Mouse (Mus musculus) liver, postnatal 0 days (tissue): ENCODE measurements at regions not wholly inside any gene's neighbourhood (a gene's known extent, or its start where the extent isn't known, plus 50 kb on each side); places are given as distances from the start of the nearest gene placed in this dataset.
A peak's percentile ranks its signal among the peaks of the same experiment; 100 is the strongest.

Experiments used
- ATAC-seq: fragments of 200-750 bp; cut with Nextera tagmentation; 2 replicates; pipeline ENCODE4 v1.8.0; 2017; ENCODE audit warnings: mild to moderate bottlenecking, moderate library complexity
- DNase-seq: peaks from one replicate; pipeline ENCODE4 v3.0.0-alpha.2; 2016
- H3K27ac ChIP-seq: fragments of 300-500 bp; sonication (generic); 2 replicates; pipeline ENCODE4 v1.5.1; 2014; ENCODE audit warnings: antibody characterized with exemption, moderate library complexity, mild to moderate bottlenecking, low read depth
- H3K27me3 ChIP-seq: fragments of 300-500 bp; sonication (generic); 2 replicates; pipeline ENCODE4 v1.6.1; 2014; ENCODE audit warnings: low read length, control low read depth, mixed read lengths; ENCODE audit not compliant: insufficient read depth
- H3K36me3 ChIP-seq: fragments of 300-500 bp; sonication (generic); replicated peaks from 2 replicates; pipeline ENCODE4 v1.6.1; 2014; ENCODE audit warnings: mild to moderate bottlenecking, control low read depth, low read length, moderate library complexity, mixed read lengths; ENCODE audit not compliant: insufficient read depth
- H3K4me1 ChIP-seq: fragments of 300-500 bp; sonication (generic); 2 replicates; pipeline ENCODE4 v1.6.1; 2014; ENCODE audit warnings: antibody characterized with exemption, mild to moderate bottlenecking, control low read depth; ENCODE audit not compliant: insufficient read depth
- H3K4me2 ChIP-seq: fragments of 300-500 bp; sonication (generic); 2 replicates; pipeline ENCODE4 v1.6.1; 2014; ENCODE audit warnings: low read depth, mild to moderate bottlenecking, low read length, moderate library complexity, mixed read lengths
- H3K4me3 ChIP-seq: fragments of 300-500 bp; sonication (generic); 2 replicates; pipeline ENCODE4 v1.5.1; 2014; ENCODE audit warnings: low read depth, low read length
- H3K9ac ChIP-seq: fragments of 300-500 bp; sonication (generic); replicated peaks from 2 replicates; pipeline ENCODE4 v1.6.1; 2014; ENCODE audit warnings: mild to moderate bottlenecking, moderate library complexity
- H3K9me3 ChIP-seq: fragments of 300-500 bp; sonication (generic); 2 replicates; pipeline ENCODE4 v1.6.1; 2016; ENCODE audit warnings: mild to moderate bottlenecking, control low read depth, low read length, mixed read lengths
- CTCF ChIP-seq: sonication (generic); IDR thresholded peaks from 2 replicates; pipeline ENCODE4 v1.5.1; 2016; ENCODE audit warnings: antibody characterized with exemption, low read depth
- EP300 ChIP-seq: IDR thresholded peaks from 2 replicates; pipeline ENCODE4 v1.6.1; 2016; ENCODE audit warnings: antibody characterized with exemption, low read depth, mild to moderate bottlenecking
- WGBS: fragments of 180-500 bp; shearing (Covaris S2); extraction: QIAGEN DNeasy Blood & Tissue Kit; methylation state at CpG from one replicate; pipeline ENCODE4 v1.1.7; 2014; ENCODE audit not compliant: insufficient replicate concordance; 5-methylcytosine and 5-hydroxymethylcytosine counted together

GRCm38 (mm10) chr5:138894496-138894895 lies 74.6 kb downstream of the Gm5294 start:
- DNase-seq (no peak), ATAC-seq (no peak)
- Histone ChIP-seq H3K4me3 (no peak overlapping the region), H3K36me3 (no peaks in the 10 kb centered on the region), H3K27ac (no peak overlapping the region), H3K4me1 (no peaks in the 10 kb centered on the region), H3K4me2 (no peak overlapping the region), H3K27me3 (no peaks in the 10 kb centered on the region), H3K9ac (no peak overlapping the region), H3K9me3 (no peaks in the 10 kb centered on the region)
- no peak for TF ChIP-seq EP300
- no peak for TF ChIP-seq CTCF
- WGBS = 83% methylated on average over 13 of the region's 13 CpGs

DNA sequence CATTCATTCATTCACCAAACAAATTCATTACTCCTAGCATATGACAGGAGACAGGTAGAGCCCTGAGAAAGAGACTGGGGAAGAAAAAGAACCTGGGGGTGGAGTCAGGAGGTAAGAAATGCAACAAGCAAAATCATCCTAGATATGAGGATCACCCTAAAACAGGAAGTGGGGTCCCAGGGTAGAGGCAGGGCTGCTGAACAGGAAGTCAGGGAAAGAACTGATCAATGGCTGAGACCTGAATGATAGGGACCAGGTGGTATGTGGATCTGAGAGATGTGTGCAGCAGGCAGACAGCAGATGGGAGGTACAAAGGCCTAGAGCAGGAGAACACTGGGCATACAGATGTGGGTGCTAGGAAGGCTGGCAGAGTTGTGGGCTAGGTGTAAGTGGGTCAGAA lies 77.4 kb downstream of the Gm5294 start:
- Histone ChIP-seq H3K9ac (no peak overlapping the region), H3K4me3 (no peak overlapping the region), H3K36me3 (no peaks in the 10 kb centered on the region), H3K9me3 (no peaks in the 10 kb centered on the region), H3K4me1 (peaks cover 6% of the 10 kb centered on the region; the same call in 1 of the 2 replicates), H3K27me3 (no peaks in the 10 kb centered on the region), H3K27ac (no peak overlapping the region), H3K4me2 (no peak overlapping the region)
- ATAC-seq (no peak), DNase-seq (no peak)
- no peak for TF ChIP-seq EP300
- no peak for TF ChIP-seq CTCF

GRCm38 (mm10) chr5:138898440-138898839 lies 78.6 kb downstream of the Gm5294 start:
- Histone ChIP-seq H3K27ac (no peak overlapping the region), H3K9ac (no peak overlapping the region), H3K27me3 (no peaks in the 10 kb centered on the region), H3K36me3 (no peaks in the 10 kb centered on the region), H3K4me1 (peaks cover 8% of the 10 kb centered on the region), H3K4me3 (no peak overlapping the region), H3K9me3 (no peaks in the 10 kb centered on the region), H3K4me2 (no peak overlapping the region)
- no peak for DNase-seq
- TF ChIP-seq CTCF = no peak
- TF ChIP-seq EP300 = no peak
- no peak for ATAC-seq
- WGBS = 73% methylated on average over 7 of the region's 7 CpGs

DNA sequence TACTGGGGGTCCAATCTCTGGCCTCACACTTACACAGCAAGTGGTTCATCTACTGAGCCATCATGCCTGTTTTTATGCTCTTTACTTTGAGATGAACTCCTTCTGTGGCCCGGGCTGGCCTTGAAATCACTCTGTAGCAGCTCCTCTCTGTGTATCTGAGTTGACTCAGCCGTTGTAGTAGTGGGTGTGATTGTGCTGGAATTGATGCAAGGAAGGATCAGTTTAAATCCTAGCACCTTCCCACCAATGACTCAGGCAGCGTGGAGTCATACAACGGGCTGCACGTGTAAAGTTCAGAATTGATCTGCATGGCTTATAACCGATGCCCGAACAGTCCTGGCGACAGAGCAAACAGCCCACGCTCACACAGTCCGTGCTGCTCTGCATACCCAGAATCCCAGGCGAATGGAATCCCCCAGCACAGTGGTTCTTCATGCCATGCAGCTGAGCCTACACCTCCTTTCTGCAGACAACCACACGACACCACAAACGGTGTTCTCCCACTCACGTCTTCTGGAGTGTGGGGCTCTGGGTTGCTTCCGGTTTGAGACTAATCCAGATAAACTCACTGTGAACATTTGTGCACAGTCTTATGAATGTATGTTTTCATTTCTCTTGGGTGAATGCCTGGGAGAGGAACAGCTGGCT lies 81.2 kb downstream of the Gm5294 start:
- WGBS = 60% methylated on average over 15 of the region's 15 CpGs
- H3K4me3 ChIP-seq = no peak overlapping the region
- no peaks in the 10 kb centered on the region for H3K27me3 ChIP-seq
- H3K9ac ChIP-seq = no peak overlapping the region
- TF ChIP-seq EP300 (no peak), CTCF (no peak)
- no peak overlapping the region for H3K27ac ChIP-seq
- DNase-seq (peak; percentile 38), ATAC-seq (peak; percentile 87)
- no peaks in the 10 kb centered on the region for H3K36me3 ChIP-seq
- H3K4me1 ChIP-seq = peaks cover 8% of the 10 kb centered on the region
- H3K9me3 ChIP-seq = peaks cover under 1% of the 10 kb centered on the region; the same call in 1 of the 2 replicates
- no peak overlapping the region for H3K4me2 ChIP-seq

DNA sequence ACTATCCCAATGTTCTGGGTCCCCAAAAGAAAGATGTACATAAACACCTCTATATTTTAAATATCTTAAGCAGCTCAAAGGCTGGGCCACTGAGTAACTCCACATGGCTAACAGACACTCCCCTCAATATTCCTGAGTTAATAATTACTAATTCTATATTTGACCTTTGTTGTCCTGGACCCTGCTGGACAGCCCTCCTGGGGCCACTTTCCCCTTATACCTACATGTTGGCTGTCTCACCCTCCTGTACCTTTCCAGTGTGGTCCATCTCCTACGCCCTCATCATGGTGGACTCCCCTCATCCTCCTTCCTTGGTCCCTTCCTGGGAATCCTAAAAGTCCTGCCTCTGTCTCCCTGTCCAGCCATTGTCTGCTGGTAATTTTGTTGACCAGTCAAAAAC lies 82.4 kb downstream of the Gm5294 start:
- WGBS = 73% methylated on average over 1 of the region's 1 CpGs
- Histone ChIP-seq H3K4me3 (no peak overlapping the region), H3K27me3 (no peaks in the 10 kb centered on the region), H3K9me3 (peaks cover 2% of the 10 kb centered on the region; the same call in 1 of the 2 replicates), H3K4me2 (no peak overlapping the region), H3K4me1 (peaks cover 8% of the 10 kb centered on the region), H3K36me3 (no peaks in the 10 kb centered on the region), H3K9ac (no peak overlapping the region), H3K27ac (peak overlapping the region; percentile 29; the same call in 1 of the 2 replicates)
- ATAC-seq (peak; percentile 54; the same call in 1 of the 2 replicates), DNase-seq (no peak)
- TF ChIP-seq CTCF (no peak), EP300 (no peak)

DNA sequence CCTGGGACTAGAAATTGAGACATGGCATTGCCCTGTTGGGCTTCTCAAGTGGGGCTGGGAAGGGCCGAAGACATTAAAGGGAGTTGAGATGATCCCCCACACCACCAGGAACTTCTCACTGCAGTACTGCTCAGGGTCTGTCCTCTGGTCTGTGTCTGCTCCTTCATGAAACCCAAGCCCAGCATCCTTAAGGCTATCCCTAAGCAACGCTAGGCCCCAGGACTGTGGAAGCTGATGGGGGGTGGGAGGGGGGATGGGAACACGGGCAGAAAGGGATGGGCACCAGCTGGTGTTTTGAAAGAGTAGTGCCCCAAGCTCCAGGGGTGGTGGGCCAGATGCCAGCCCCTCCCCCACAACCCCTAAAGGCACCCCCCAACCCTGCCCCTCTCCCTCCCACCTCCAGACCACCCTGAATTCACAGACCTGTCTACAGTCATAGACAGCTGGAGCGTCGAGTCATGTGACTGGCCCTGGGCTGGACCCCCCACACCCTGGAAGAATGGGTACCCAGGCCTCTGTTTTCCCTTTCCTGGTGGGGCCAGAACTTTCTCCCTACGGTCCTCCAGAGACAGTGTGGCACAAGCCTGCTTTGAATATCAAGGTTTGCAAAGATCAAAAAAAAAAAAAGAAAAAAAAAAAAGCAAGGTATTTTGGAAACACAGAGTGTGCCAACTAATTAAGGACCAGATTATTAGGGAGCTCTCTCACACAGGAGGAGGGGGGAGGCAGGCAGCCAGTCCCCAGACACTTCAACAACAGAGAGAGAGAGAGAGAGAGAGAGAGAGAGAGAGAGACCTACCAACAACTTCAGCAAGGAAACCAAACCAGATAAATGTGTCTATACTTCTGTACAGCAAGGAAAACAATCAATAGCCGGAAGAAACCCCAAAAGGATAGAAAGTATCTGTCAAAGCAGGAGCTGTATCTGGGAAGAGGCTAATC lies 85.1 kb downstream of the Pdgfa start:
- H3K9me3 ChIP-seq = no peaks in the 10 kb centered on the region
- H3K9ac ChIP-seq = no peak overlapping the region
- TF ChIP-seq CTCF (no peak), EP300 (no peak)
- H3K4me1 ChIP-seq = peaks cover 5% of the 10 kb centered on the region; the same call in 1 of the 2 replicates
- no peak for DNase-seq
- no peaks in the 10 kb centered on the region for H3K36me3 ChIP-seq
- 75% methylated on average over 7 of the region's 7 CpGs for WGBS
- no peak overlapping the region for H3K4me3 ChIP-seq
- H3K4me2 ChIP-seq = no peak overlapping the region
- H3K27me3 ChIP-seq = no peaks in the 10 kb centered on the region
- H3K27ac ChIP-seq = no peak overlapping the region
- ATAC-seq = no peak
